Mouse (Mus musculus) midbrain, embryonic 15.5 days (tissue): ENCODE data around the gene B3gntl1. TPM values are rescaled to one million over a fixed set of nuclear protein-coding genes. Genes with fewer than 3 reads are reported as not detected.

Experiments
- ATAC-seq: fragments of 200-750 bp; cut with Nextera tagmentation; replicated peaks from 2 replicates; pipeline ENCODE4 v1.8.0; 2017; ENCODE audit warnings: moderate TSS enrichment
- H3K27ac ChIP-seq: fragments of 300-500 bp; sonication (generic); 2 replicates; pipeline ENCODE4 v1.5.1; 2015; ENCODE audit warnings: mild to moderate bottlenecking, inconsistent platforms
- H3K27me3 ChIP-seq: fragments of 300-500 bp; sonication (generic); replicated peaks from 2 replicates; pipeline ENCODE4 v1.6.1; 2015; ENCODE audit warnings: inconsistent platforms
- H3K36me3 ChIP-seq: fragments of 300-500 bp; sonication (generic); replicated peaks from 2 replicates; pipeline ENCODE4 v1.6.1; 2015; ENCODE audit warnings: inconsistent platforms
- H3K4me1 ChIP-seq: fragments of 300-500 bp; sonication (generic); 2 replicates; pipeline ENCODE4 v1.6.1; 2015; ENCODE audit warnings: inconsistent platforms
- H3K4me2 ChIP-seq: fragments of 300-500 bp; sonication (generic); 2 replicates; pipeline ENCODE4 v1.6.1; 2015; ENCODE audit warnings: inconsistent platforms, mild to moderate bottlenecking, moderate library complexity
- H3K4me3 ChIP-seq: fragments of 300-500 bp; sonication (generic); 2 replicates; pipeline ENCODE4 v1.5.1; 2015; ENCODE audit warnings: mild to moderate bottlenecking, inconsistent platforms
- H3K9ac ChIP-seq: fragments of 300-500 bp; sonication (generic); 2 replicates; pipeline ENCODE4 v1.6.1; 2015; ENCODE audit warnings: mild to moderate bottlenecking, inconsistent platforms
- H3K9me3 ChIP-seq: fragments of 300-500 bp; sonication (generic); 2 replicates; pipeline ENCODE4 v1.6.1; 2016; ENCODE audit warnings: inconsistent platforms
- WGBS: fragments of 180-500 bp; shearing (Covaris S2); methylation state at CpG from one replicate; pipeline ENCODE4 v1.1.7; 2015; ENCODE audit warnings: mixed read lengths; 5-methylcytosine and 5-hydroxymethylcytosine counted together
- polyA plus RNA-seq: library from polyadenylated mRNA; unstranded; fragments of >200 nt; fragmentation: Nextera tagmentation; extraction: Ambion mirVana; gene quantifications from 2 replicates; pipeline ENCODE4 v1.2.1, GENCODE M21; 2015

B3gntl1 gene
- 7.3 and 8.2 TPM in 2 replicates for polyA plus RNA-seq

DNA sequence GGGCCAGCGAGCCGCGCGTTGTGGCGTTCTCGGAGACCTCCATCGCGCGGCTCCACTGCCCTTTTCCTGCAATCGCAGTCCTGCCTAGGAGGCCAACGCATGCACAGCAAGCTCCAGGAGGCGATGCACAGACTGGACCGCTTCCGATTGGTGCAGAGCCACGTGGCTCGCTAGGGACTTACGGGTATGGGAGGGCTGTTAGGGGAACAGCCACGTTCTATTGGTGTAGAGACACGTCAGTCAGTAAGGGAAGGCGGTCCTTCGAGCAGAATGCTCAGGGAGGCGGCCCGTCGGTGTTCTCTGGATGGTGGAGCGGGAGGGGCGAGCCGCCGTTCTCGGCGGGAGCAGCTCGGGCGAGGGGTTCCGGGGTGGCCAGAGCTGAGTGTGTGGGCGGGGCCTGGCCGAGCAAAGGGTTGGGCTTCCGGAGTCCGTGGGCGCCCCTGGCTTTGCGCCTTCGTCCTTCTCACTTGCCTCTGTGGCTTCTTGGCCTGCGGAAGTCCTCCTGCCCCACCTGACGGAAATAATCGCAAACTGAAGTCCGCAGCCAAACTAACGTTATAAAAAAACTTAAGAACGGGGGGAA is at the start of gene B3gntl1:
Gene B3gntl1, minus strand, starts transcription at position 164 of the 583 bp plus-strand sequence.
- Histone ChIP-seq H3K4me2 (peak within 1 kb of the TSS; percentile 57), H3K27ac (peak within 1 kb of the TSS; percentile 94), H3K9me3 (no peaks in the 10 kb centered on the region), H3K27me3 (no peaks in the 10 kb centered on the region), H3K36me3 (no peaks in the 10 kb centered on the region), H3K4me3 (peak within 1 kb of the TSS; percentile 72), H3K4me1 (peaks cover 9% of the 10 kb centered on the region; the same call in 1 of the 2 replicates), H3K9ac (peak within 1 kb of the TSS; percentile 78)
- WGBS = under 1% methylated on average over 46 of the region's 46 CpGs
- peak; percentile 100 for ATAC-seq

DNA sequence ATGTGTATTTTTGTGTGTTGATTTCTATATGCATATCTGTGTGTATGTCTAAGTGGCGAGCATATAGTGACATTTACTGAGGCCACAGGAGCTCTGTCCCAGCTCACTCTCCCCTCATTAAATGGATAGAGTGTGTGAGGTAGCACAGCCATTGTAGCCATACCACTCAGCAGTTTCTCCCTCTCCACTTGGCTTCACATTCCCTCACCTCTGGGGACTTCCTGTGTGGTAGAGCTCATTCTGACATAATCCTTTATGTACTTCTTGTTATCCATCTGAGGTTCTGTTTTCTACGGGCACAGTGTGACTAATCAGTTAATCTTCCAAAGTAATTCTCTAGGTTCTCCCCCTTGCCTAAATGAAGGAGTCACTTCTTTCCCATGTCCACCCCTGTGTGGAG is 49.5 kb upstream of the B3gntl1 start:
- Histone ChIP-seq H3K9ac (no peak overlapping the region), H3K4me3 (no peak overlapping the region), H3K27me3 (no peaks in the 10 kb centered on the region), H3K27ac (no peak overlapping the region), H3K4me1 (no peaks in the 10 kb centered on the region), H3K36me3 (no peaks in the 10 kb centered on the region), H3K4me2 (no peak overlapping the region), H3K9me3 (no peaks in the 10 kb centered on the region)
- 66% methylated on average over 2 of the region's 2 CpGs for WGBS
- no peak for ATAC-seq

DNA sequence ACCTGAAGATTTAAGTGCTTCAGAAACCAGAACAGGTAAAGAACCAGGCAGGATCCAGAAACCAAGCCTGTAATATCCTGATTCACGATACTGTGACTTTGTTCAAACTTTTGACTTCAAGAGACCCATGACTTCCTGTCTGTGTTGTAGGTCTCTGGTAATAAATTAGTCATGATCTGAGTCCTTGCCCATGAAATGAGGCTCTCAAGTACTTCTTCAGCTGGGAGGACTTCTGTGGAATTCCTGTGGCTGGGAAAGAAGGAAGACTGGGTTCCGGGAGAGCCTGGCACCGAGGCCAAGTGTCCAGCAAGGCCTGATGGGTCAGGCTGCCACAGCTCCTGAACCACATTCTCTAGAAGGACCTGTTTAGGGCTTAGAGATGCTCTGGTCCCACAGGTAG is 47.8 kb upstream of the B3gntl1 start:
- no peak overlapping the region for H3K9ac ChIP-seq
- H3K4me1 ChIP-seq = no peaks in the 10 kb centered on the region
- no peaks in the 10 kb centered on the region for H3K36me3 ChIP-seq
- ATAC-seq = no peak
- no peaks in the 10 kb centered on the region for H3K9me3 ChIP-seq
- H3K4me2 ChIP-seq = no peak overlapping the region
- WGBS = 93% methylated on average over 3 of the region's 3 CpGs
- no peaks in the 10 kb centered on the region for H3K27me3 ChIP-seq
- H3K27ac ChIP-seq = no peak overlapping the region
- H3K4me3 ChIP-seq = no peak overlapping the region

DNA sequence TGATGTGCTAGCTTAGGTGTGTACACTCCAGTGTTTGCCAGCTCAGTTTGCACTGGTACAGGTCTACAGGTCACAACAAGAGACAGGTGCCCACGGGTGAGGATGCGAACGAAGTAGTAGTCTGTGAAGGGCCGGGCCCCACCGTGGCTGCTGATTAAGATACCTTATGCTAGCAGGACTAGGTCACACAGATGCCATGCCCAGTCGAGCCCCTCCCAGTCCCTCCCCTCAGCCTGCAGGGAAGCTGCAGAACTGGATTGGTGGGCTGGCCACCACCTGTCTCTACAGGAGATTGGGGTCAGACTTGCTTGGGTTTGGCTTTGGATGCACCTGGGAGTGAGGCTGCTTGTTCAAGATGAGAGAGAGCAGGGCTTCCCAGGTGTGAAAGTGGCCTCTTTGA is 44.8 kb upstream of the B3gntl1 start:
- H3K27me3 ChIP-seq = no peaks in the 10 kb centered on the region
- 57% methylated on average over 6 of the region's 6 CpGs for WGBS

DNA sequence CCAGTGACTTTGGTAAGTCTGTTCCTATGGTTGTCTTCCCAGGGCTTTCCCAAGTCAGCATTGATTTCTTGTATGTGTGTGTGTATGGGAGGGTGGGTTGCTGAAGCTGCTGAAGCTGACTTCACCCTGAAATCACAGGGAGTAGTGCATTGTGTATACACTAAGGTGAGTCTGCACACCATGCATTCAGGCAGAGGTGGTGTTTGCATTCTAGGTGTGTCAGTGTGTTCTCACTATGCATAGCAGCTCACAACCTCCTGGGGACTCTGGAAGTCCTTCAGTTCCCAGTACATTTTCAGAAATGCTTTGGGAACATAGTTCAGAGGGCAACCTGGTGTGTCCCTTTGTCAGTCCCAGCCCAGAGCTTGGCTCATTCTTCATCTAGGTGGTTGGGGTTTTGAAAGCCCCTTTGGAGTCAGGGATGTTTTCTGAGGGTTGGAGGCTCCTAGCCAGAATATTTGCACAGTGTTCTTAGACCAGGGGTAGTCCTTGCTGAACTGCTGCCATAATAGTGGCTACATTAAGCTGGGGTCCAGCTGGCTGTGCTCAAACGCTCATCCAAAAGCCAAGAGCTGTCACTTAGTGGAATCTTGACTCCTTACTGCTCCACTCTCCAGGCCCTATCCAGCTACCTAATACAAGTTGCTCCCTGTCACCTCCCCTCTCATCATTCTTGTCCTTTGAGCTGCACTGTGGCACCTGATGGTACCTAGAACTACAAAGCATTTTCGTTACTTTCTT is 42.0 kb upstream of the B3gntl1 start:
- ATAC-seq = no peak
- Histone ChIP-seq H3K27me3 (no peaks in the 10 kb centered on the region), H3K36me3 (no peaks in the 10 kb centered on the region), H3K9me3 (no peaks in the 10 kb centered on the region), H3K4me2 (no peak overlapping the region), H3K9ac (no peak overlapping the region), H3K4me1 (no peaks in the 10 kb centered on the region), H3K27ac (no peak overlapping the region), H3K4me3 (no peak overlapping the region)
- WGBS = 88% methylated on average over 2 of the region's 2 CpGs

More for the DNA sequence above, 44.8 kb upstream of the B3gntl1 start:
- Histone ChIP-seq H3K4me3 (no peak overlapping the region), H3K9me3 (no peaks in the 10 kb centered on the region), H3K4me2 (no peak overlapping the region), H3K9ac (no peak overlapping the region), H3K27ac (no peak overlapping the region), H3K4me1 (no peaks in the 10 kb centered on the region), H3K36me3 (no peaks in the 10 kb centered on the region)
- ATAC-seq = no peak

DNA sequence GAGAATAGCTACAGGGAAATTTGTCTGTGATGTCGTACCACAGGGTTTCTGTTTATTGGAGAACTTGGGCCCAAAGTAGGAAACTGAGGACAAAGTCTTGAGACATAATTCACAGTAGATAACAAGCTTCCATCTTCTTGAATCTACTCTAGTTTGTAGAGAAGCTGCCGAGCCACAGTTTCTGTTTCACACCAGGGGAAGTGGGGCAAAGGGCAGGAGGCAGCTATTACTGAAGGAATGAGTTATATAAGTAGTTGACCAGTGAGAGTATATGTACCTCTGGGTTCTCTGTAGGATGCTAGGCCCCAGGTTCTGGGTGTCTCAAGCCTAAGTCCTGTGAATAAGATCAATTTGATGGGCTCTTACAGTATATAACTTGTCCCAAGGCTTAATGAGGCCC is 40.6 kb upstream of the B3gntl1 start:
- no peaks in the 10 kb centered on the region for H3K36me3 ChIP-seq
- 92% methylated on average over 2 of the region's 2 CpGs for WGBS
- no peaks in the 10 kb centered on the region for H3K4me1 ChIP-seq
- H3K9me3 ChIP-seq = no peaks in the 10 kb centered on the region
- H3K27me3 ChIP-seq = no peaks in the 10 kb centered on the region
- no peak overlapping the region for H3K9ac ChIP-seq
- no peak overlapping the region for H3K4me3 ChIP-seq
- no peak overlapping the region for H3K4me2 ChIP-seq
- H3K27ac ChIP-seq = no peak overlapping the region
- no peak for ATAC-seq

DNA sequence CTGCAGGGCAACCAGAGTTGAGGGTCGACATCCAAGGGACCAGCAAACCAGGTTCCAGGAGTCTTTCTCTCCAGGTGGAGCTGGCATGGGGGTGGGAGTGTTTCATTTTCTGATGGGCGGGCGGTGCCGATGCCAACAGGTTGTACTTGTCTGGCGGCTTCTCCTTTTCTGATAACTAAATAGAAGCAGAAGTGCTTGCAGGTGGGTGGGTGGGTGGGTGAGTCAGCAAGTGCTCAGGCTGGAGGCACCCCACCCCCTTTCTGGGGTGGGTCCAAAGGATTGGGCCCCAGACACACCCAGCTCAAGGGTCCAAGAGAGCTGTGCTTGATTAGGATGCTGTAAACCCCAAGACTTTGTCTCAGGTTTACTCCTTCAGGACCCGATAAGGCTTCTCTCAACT is 40.0 kb upstream of the B3gntl1 start:
- Histone ChIP-seq H3K9ac (no peak overlapping the region), H3K4me2 (no peak overlapping the region), H3K4me1 (no peaks in the 10 kb centered on the region), H3K27ac (no peak overlapping the region), H3K36me3 (no peaks in the 10 kb centered on the region), H3K9me3 (no peaks in the 10 kb centered on the region), H3K4me3 (no peak overlapping the region), H3K27me3 (no peaks in the 10 kb centered on the region)
- no peak for ATAC-seq
- WGBS = 93% methylated on average over 6 of the region's 6 CpGs

DNA sequence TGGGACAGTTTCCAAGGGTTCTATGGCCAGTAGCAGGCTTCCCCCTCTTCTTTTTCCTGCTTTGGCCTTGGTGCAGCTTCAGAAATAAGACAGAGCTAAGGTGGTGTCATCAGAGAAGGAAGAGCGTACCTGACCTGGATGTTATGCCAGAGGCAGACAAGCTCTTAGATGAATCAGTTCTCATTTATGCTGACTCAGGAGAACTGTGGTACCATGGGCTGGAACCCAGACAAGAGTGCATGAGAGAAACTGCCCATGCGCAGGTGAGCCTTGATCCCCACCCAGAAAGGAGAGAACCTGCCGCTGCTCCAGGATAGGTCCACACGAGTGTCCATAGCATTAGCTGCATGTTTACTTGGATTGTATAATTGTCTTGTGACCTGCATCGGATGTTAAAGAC is 37.3 kb upstream of the B3gntl1 start:
- no peak overlapping the region for H3K4me2 ChIP-seq
- ATAC-seq = no peak
- H3K4me3 ChIP-seq = no peak overlapping the region
- H3K27ac ChIP-seq = no peak overlapping the region
- no peaks in the 10 kb centered on the region for H3K36me3 ChIP-seq
- WGBS = 96% methylated on average over 5 of the region's 5 CpGs
- H3K9me3 ChIP-seq = no peaks in the 10 kb centered on the region
- H3K27me3 ChIP-seq = no peaks in the 10 kb centered on the region
- no peak overlapping the region for H3K9ac ChIP-seq
- H3K4me1 ChIP-seq = no peaks in the 10 kb centered on the region

DNA sequence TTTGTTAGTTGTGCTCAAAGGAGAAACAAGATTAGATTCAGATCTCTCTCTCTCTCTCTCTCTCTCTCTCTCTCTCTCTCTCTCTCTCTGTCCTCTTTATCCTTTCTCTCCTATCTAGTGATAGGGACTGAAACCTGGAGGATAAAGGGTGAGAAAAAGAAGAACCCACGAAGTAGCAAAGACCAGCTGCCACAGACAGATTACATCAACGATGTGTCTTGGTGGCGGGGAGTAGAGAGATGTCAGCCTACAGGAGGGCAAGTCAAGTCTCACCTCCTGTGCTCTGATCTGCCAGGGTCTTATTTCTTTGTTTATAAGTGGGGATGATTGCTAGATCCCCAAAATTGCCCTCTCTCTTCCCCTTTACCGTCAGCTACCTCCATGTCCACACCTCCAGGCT is 36.3 kb upstream of the B3gntl1 start:
- Histone ChIP-seq H3K9ac (no peak overlapping the region), H3K4me2 (no peak overlapping the region), H3K27ac (no peak overlapping the region), H3K4me1 (peaks cover 1% of the 10 kb centered on the region; the same call in 1 of the 2 replicates), H3K36me3 (no peaks in the 10 kb centered on the region), H3K27me3 (peaks cover 7% of the 10 kb centered on the region), H3K4me3 (no peak overlapping the region), H3K9me3 (no peaks in the 10 kb centered on the region)
- 80% methylated on average over 4 of the region's 4 CpGs for WGBS
- ATAC-seq = no peak

DNA sequence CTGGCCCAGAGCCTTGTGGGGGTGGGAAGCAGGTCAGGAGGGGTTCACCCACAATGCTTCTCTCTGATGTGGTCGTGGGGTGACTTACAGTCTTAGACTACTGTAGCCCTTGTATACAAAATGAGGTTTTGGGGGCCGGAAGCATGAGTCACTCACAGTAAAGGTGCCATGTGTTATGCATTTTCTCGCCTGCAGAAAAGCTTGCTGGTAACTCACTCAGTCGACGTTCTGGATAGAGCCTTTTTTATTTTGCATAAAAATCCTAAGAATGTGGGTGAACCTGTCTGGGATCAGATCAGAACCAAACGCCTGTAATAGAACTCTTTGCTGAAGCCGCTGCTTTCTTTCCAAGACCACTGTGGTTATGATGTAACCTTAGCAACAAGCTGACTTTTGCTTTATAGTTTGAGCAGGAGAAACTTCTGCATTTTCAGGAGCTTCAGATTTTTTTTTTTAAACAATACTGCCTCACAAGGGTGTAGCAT is 33.6 kb upstream of the B3gntl1 start:
- no peaks in the 10 kb centered on the region for H3K9me3 ChIP-seq
- H3K36me3 ChIP-seq = no peaks in the 10 kb centered on the region
- no peak overlapping the region for H3K4me3 ChIP-seq
- peaks cover 19% of the 10 kb centered on the region for H3K27me3 ChIP-seq
- peaks cover 21% of the 10 kb centered on the region for H3K4me1 ChIP-seq
- H3K4me2 ChIP-seq = no peak overlapping the region
- no peak for ATAC-seq
- H3K27ac ChIP-seq = no peak overlapping the region
- no peak overlapping the region for H3K9ac ChIP-seq
- 43% methylated on average over 7 of the region's 7 CpGs for WGBS

DNA sequence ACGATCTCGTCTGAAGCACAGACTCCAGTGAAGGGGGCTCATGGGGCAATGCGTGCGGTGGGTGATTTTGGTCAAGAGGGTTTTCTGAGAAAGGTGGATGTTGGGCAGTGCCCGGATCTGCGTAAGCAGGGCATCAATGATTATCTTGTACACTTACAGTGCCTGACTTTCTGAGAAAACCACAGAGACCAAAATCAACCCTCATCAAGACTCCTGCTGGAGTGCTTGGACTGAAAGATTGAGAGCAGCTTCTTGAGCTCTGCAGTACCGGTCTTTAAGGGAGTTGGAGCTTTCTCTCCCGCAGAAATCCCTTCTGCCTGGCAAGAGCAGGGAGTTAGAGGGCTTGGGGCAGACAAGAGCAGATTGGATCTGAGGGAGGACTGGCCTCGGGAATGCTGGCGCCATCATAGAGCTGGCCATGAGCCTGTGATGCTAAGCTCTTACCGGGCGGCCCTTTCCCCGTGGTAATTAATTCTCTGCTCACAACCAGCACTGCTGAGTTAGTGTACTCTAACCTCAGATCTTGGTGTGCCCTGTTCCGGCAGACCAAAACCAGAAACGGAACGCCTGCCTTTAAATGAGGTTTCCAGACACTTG is 30.8 kb upstream of the B3gntl1 start:
- Histone ChIP-seq H3K9me3 (no peaks in the 10 kb centered on the region), H3K4me3 (peak overlapping the region; percentile 67), H3K27me3 (peaks cover 19% of the 10 kb centered on the region), H3K4me2 (peak overlapping the region; percentile 99), H3K36me3 (no peaks in the 10 kb centered on the region), H3K9ac (peak overlapping the region; percentile 72), H3K27ac (peak overlapping the region; percentile 9; the same call in 1 of the 2 replicates), H3K4me1 (peaks cover 21% of the 10 kb centered on the region)
- WGBS = 15% methylated on average over 16 of the region's 16 CpGs
- ATAC-seq = 0 out of 2 replicates have a peak, but pooled peaks have one; percentile 5

DNA sequence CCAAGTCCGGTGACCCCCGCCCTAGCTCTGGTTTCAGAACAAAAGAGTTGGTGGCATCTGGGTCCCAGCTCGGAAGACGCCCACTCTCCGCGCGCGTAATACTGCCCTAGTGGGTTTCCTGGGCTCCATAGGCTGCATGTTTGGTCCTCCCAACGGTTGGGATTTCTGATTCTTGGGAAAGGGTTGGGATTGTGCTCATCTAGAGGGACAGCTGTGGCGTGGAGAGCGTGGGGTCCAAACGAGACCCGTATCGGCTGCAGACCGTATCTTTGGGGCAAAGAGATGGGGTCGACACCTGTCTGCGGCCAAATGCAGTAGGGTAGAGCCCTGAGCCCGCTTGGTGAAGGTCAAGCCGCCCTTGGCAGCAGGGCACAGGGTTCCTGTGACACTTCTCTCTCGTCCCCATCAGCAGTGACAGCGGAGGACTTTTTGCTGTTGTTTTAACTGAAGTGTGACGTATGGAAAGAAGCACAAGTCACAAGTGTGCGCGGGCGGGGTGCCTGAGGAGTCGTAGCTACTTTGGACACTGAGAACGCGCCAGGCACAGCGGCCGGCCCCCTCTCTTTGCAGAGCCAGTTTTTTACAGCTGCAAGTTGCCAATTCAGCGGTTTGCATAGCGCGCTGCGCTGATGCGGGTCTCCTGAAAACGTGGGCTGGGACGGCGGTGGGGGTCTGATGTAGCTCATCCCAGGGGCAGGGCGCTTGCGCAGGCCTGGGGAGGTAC is 30.1 kb upstream of the B3gntl1 start:
- under 1% methylated on average over 40 of the region's 40 CpGs for WGBS
- peak; percentile 53 for ATAC-seq
- Histone ChIP-seq H3K4me3 (peak overlapping the region; percentile 67), H3K4me1 (peaks cover 21% of the 10 kb centered on the region), H3K36me3 (no peaks in the 10 kb centered on the region), H3K27ac (peak overlapping the region; percentile 35), H3K9me3 (no peaks in the 10 kb centered on the region), H3K9ac (peak overlapping the region; percentile 72), H3K27me3 (peaks cover 19% of the 10 kb centered on the region), H3K4me2 (peak overlapping the region; percentile 99)
